Mouse (Mus musculus): ENCODE data around the gene Rtn4r. TPM values are rescaled to one million over a fixed set of nuclear protein-coding genes. Genes with fewer than 3 reads are reported as not detected.
A peak's percentile ranks its signal among the peaks of the same experiment; 100 is the strongest.

The Rtn4r gene
- 1.9 and 6.3 TPM in 2 replicates for total RNA-seq (2014; rRNA removed; ENCODE audit: low replicate concordance)
- polyA plus RNA-seq (2015; fragmentation: Nextera tagmentation; extraction: Ambion mirVana), result 0.34 and 1.5 TPM in 2 replicates

DNA sequence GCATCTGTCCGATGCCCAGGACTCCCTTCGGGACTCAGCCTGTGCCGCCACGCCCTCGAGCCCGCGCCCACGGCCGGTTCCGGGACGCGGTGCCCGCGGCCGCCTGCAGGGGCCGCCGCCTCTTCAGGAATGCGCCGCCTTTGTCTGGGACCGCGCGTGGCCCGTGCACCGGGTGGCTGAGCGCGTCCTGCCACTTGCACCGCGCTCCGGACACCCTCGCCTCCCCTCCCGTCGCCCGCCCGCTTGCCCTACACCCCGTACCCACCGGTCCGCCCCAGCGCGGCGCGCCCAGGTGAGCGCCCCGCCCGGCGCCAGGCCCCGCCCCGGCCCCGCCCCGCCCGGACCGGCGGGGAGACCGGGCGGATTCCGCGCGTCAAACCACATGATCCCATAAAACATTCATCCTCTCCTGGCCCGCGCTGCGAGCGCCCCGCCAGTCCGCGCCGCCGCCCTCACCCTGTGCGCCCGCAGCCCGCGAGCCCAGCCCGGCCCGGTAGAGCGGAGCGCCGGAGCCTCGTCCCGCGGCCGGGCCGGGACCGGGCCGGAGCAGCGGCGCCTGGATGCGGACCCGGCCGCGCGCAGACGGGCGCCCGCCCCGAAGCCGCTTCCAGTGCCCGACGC is at the start of gene Rtn4r:
Gene Rtn4r (plus strand): TSS at position 402 of the 621 bp plus-strand sequence.
- Histone ChIP-seq H3K4me2 (ENCODE audit: low read depth, low read length) (peak within 1 kb of the TSS; percentile 99), H3K4me1 (ENCODE audit: control insufficient read depth, insufficient read depth) (no peaks in the 10 kb centered on the region), H3K9me3 (replicated peaks; ENCODE audit: control insufficient read depth, low read length) (no peaks in the 10 kb centered on the region), H3K9ac (replicated peaks; ENCODE audit: low read depth, low read length) (peak within 1 kb of the TSS; percentile 41), H3K36me3 (replicated peaks; ENCODE audit: control insufficient read depth, insufficient read depth, low read length) (no peaks in the 10 kb centered on the region), H3K27me3 (ENCODE audit: control insufficient read depth, insufficient read depth, low read length) (peaks cover 39% of the 10 kb centered on the region), H3K27ac (ENCODE audit: low read depth) (no peak within 1 kb of the TSS), H3K4me3 (ENCODE audit: low read depth, low read length) (peak within 1 kb of the TSS; percentile 75)
- TF ChIP-seq CTCF (IDR thresholded peaks at IDR 0.05; ENCODE audit: low read depth) (peak; percentile 34), EP300 (IDR thresholded peaks at IDR 0.05; ENCODE audit: low read depth) (no peak)
- WGBS, result under 1% methylated on average over 80 of the region's 96 CpGs
- ATAC-seq (ENCODE audit: insufficient read depth, low read depth), result peak; percentile 72
- peak; percentile 23 for DNase-seq (ENCODE audit: low spot score)

DNA sequence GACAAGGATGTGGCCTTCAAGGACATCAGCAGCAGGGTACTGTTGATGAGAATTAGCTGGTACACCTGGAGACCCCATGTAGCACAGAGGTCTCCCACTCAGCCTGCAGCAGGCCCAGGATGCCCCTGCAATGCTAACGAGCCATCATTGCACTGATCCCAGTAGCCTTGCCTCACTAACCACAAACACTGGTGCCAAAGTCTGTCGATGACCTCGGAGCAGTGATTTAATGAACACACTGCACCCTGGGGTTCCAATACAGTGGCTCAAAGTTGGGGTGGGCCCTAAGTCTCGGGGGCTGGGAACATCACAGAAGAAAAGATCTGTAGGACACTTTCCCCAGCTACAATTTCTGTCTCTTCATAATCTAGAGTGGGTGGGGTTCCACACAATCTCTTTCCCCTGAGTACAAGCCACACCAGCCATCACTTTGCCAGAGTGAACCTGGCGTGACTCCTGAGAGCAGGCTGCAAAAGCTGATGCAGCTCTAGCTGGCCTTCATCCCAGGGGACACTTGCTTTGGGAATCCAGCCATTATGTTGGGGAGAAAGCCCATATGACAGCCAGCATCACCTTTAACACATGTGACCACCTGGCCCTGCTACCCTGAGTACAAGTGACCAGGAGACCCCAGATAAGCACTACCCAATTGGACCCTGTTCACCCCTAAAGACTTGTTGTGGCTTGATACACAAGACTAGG is 49.0 kb upstream of the Rtn4r start:
- 79% methylated on average over 5 of the region's 5 CpGs for WGBS
- TF ChIP-seq EP300 (IDR thresholded peaks at IDR 0.05; ENCODE audit: low read depth) (no peak), CTCF (IDR thresholded peaks at IDR 0.05; ENCODE audit: low read depth) (no peak)
- H3K4me1 ChIP-seq (ENCODE audit: control insufficient read depth, insufficient read depth), result no peaks in the 10 kb centered on the region
- no peaks in the 10 kb centered on the region for H3K36me3 ChIP-seq (replicated peaks; ENCODE audit: control insufficient read depth, insufficient read depth, low read length)
- no peaks in the 10 kb centered on the region for H3K9me3 ChIP-seq (replicated peaks; ENCODE audit: control insufficient read depth, low read length)
- DNase-seq (ENCODE audit: low spot score) (no peak), ATAC-seq (ENCODE audit: insufficient read depth, low read depth) (no peak)
- no peaks in the 10 kb centered on the region for H3K27me3 ChIP-seq (ENCODE audit: control insufficient read depth, insufficient read depth, low read length)
- H3K9ac ChIP-seq (replicated peaks; ENCODE audit: low read depth, low read length), result no peak overlapping the region
- no peak overlapping the region for H3K27ac ChIP-seq (ENCODE audit: low read depth)
- H3K4me3 ChIP-seq (ENCODE audit: low read depth, low read length), result no peak overlapping the region
- no peak overlapping the region for H3K4me2 ChIP-seq (ENCODE audit: low read depth, low read length)

DNA sequence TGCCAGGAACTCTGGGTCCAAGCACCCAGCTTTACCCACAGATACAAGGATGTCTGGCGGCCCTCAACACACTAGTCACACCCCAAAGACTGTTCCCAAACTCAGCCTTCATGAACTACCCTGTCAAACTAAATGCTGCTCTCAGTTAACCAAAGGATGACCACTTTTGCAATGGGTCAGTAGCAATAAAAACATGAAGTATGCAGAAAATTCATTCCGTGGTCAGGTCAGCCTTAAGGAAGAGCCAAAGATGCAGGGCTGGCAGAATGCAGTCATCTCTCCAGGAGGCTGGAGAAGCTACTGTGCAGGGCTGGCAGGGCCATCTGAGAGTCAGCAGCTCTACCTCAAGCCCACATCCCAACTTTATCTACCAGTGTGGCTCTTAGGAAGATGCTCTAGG is 48.1 kb upstream of the Rtn4r start:
- Histone ChIP-seq H3K36me3 (replicated peaks; ENCODE audit: control insufficient read depth, insufficient read depth, low read length) (no peaks in the 10 kb centered on the region), H3K27ac (ENCODE audit: low read depth) (no peak overlapping the region), H3K4me2 (ENCODE audit: low read depth, low read length) (no peak overlapping the region), H3K4me3 (ENCODE audit: low read depth, low read length) (no peak overlapping the region), H3K9me3 (replicated peaks; ENCODE audit: control insufficient read depth, low read length) (no peaks in the 10 kb centered on the region), H3K27me3 (ENCODE audit: control insufficient read depth, insufficient read depth, low read length) (no peaks in the 10 kb centered on the region), H3K9ac (replicated peaks; ENCODE audit: low read depth, low read length) (no peak overlapping the region), H3K4me1 (ENCODE audit: control insufficient read depth, insufficient read depth) (no peaks in the 10 kb centered on the region)
- ATAC-seq (ENCODE audit: insufficient read depth, low read depth) (no peak), DNase-seq (ENCODE audit: low spot score) (no peak)
- TF ChIP-seq CTCF (IDR thresholded peaks at IDR 0.05; ENCODE audit: low read depth) (no peak), EP300 (IDR thresholded peaks at IDR 0.05; ENCODE audit: low read depth) (no peak)
- 82% methylated on average over 2 of the region's 2 CpGs for WGBS

DNA sequence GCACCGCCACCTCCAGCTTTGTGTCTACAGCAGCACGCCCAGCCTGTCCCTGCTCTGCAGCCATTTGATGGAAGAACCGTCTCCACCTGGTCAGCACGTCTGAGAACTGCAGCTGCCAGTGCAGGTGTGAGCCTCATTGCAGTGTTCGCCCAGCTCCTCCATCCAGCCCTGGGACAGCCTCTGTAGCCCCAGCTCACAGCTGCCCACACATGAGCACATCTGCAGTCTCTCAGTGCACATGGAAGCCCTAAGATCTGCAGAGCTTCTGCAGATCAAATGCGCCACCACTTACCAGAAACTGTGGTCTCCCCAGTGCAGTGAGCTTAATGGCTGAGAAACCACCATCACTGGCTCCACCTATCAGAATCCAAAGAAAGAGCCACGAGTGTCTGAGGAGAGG is 47.3 kb upstream of the Rtn4r start:
- no peak for TF ChIP-seq CTCF (IDR thresholded peaks at IDR 0.05; ENCODE audit: low read depth)
- no peak for TF ChIP-seq EP300 (IDR thresholded peaks at IDR 0.05; ENCODE audit: low read depth)
- H3K27ac ChIP-seq (ENCODE audit: low read depth), result no peak overlapping the region
- no peaks in the 10 kb centered on the region for H3K9me3 ChIP-seq (replicated peaks; ENCODE audit: control insufficient read depth, low read length)
- no peak overlapping the region for H3K4me2 ChIP-seq (ENCODE audit: low read depth, low read length)
- no peak for ATAC-seq (ENCODE audit: insufficient read depth, low read depth)
- H3K4me1 ChIP-seq (ENCODE audit: control insufficient read depth, insufficient read depth), result no peaks in the 10 kb centered on the region
- 77% methylated on average over 7 of the region's 7 CpGs for WGBS
- DNase-seq (ENCODE audit: low spot score), result no peak
- H3K27me3 ChIP-seq (ENCODE audit: control insufficient read depth, insufficient read depth, low read length), result no peaks in the 10 kb centered on the region
- no peak overlapping the region for H3K4me3 ChIP-seq (ENCODE audit: low read depth, low read length)
- H3K36me3 ChIP-seq (replicated peaks; ENCODE audit: control insufficient read depth, insufficient read depth, low read length), result no peaks in the 10 kb centered on the region
- H3K9ac ChIP-seq (replicated peaks; ENCODE audit: low read depth, low read length), result no peak overlapping the region

DNA sequence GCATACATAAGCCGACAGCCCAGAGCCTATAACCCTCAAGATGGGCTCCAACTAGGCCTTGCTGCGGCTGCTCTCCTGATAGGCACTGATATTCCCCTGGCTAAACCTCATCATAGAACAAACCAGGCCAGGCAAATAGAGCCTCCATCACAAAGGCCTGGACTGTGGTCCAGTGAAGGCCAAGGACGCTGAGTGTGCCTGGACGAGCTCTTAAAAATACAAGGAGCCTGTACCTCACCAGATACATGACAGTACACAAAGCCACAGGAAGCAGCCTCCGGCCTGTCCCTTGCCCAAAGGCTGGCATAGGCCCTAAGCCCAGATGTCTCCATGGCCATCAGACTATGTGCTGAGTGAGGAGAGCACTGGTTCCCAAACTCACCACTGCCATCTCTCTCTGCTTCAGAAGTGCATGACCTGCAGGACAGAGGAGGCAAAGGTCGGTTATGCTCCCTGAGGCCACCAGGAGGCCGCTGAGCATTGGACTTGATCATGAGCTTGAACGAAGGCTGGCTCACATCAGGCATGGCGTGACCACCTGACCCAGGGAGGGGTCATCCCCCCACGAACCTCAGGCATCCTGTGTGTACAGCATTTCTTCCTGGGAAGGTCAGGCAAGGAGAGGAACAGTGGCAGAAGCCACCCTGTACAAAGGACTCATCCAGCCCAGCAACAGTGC is 46.2 kb upstream of the Rtn4r start:
- H3K9ac ChIP-seq (replicated peaks; ENCODE audit: low read depth, low read length), result no peak overlapping the region
- H3K27me3 ChIP-seq (ENCODE audit: control insufficient read depth, insufficient read depth, low read length), result no peaks in the 10 kb centered on the region
- no peaks in the 10 kb centered on the region for H3K4me1 ChIP-seq (ENCODE audit: control insufficient read depth, insufficient read depth)
- DNase-seq (ENCODE audit: low spot score) (no peak), ATAC-seq (ENCODE audit: insufficient read depth, low read depth) (no peak)
- no peak overlapping the region for H3K4me2 ChIP-seq (ENCODE audit: low read depth, low read length)
- no peak overlapping the region for H3K4me3 ChIP-seq (ENCODE audit: low read depth, low read length)
- H3K9me3 ChIP-seq (replicated peaks; ENCODE audit: control insufficient read depth, low read length), result no peaks in the 10 kb centered on the region
- 75% methylated on average over 10 of the region's 10 CpGs for WGBS
- TF ChIP-seq CTCF (IDR thresholded peaks at IDR 0.05; ENCODE audit: low read depth), result no peak
- no peak for TF ChIP-seq EP300 (IDR thresholded peaks at IDR 0.05; ENCODE audit: low read depth)
- H3K27ac ChIP-seq (ENCODE audit: low read depth), result no peak overlapping the region
- H3K36me3 ChIP-seq (replicated peaks; ENCODE audit: control insufficient read depth, insufficient read depth, low read length), result no peaks in the 10 kb centered on the region
